Mouse (Mus musculus) kidney, adult 2 months (tissue): ENCODE measurements around the gene Bri3bp. TPM values are rescaled to one million over a fixed set of nuclear protein-coding genes. Genes with fewer than 3 reads are reported as not detected.

Experiments
- DNase-seq: peaks from one replicate; pipeline ENCODE4 v3.0.0; 2021
- H3K27ac ChIP-seq: fragments of 200-500 bp; 2 replicates; pipeline ENCODE4 v1.5.1; 2012; ENCODE audit warnings: low read depth, low read length, control low read depth, inconsistent platforms; ENCODE audit not compliant: insufficient read depth
- H3K27me3 ChIP-seq: fragments of 200-500 bp; replicated peaks from 2 replicates; pipeline ENCODE4 v1.6.1; 2012; ENCODE audit warnings: mild to moderate bottlenecking, moderate library complexity, low read length, inconsistent platforms; ENCODE audit not compliant: control insufficient read depth, insufficient read depth
- H3K36me3 ChIP-seq: fragments of 200-500 bp; 2 replicates; pipeline ENCODE4 v1.6.1; 2012; ENCODE audit warnings: mild to moderate bottlenecking, moderate library complexity, low read length, inconsistent platforms; ENCODE audit not compliant: control insufficient read depth, insufficient read depth
- H3K4me1 ChIP-seq: fragments of 200-500 bp; 2 replicates; pipeline ENCODE4 v1.6.1; 2011; ENCODE audit warnings: low read length; ENCODE audit not compliant: control insufficient read depth, insufficient read depth
- H3K4me3 ChIP-seq: fragments of 200-500 bp; 2 replicates; pipeline ENCODE4 v1.5.1; 2011; ENCODE audit warnings: mild to moderate bottlenecking, low read depth, low read length, control low read depth; ENCODE audit not compliant: insufficient read depth
- CTCF ChIP-seq: fragments of 200-500 bp; conservative IDR thresholded peaks from 2 replicates; pipeline ENCODE4 v1.5.1; 2011; ENCODE audit warnings: low read depth, mild to moderate bottlenecking, control low read depth, low read length, moderate library complexity, mixed read lengths; ENCODE audit not compliant: insufficient read depth, insufficient read length
- POLR2A ChIP-seq: fragments of 200-500 bp; IDR thresholded peaks from one replicate; pipeline ENCODE4 v1.6.1; 2011; ENCODE audit warnings: low read depth, low read length, control low read depth
- WGBS: fragments of 180-500 bp; shearing (Covaris S2); methylation state at CpG from one replicate; pipeline ENCODE4 v1.1.7; 2018; 5-methylcytosine and 5-hydroxymethylcytosine counted together
- polyA plus RNA-seq: library from polyadenylated mRNA; depleted of rRNA; stranded (reverse); fragments of >200 nt; gene quantifications from 2 replicates; pipeline ENCODE4 v1.2.3, GENCODE M21; 2012; rRNA removed

Gene Bri3bp
- polyA plus RNA-seq, 1 experiment: 13.0 TPM

- H3K36me3 ChIP-seq: peaks cover 1% of the 10 kb centered on the region
- H3K4me3 ChIP-seq: no peak overlapping the region
- peak; percentile 37; the same call in 1 of the 2 replicates for TF ChIP-seq CTCF
- no peak for TF ChIP-seq POLR2A
- no peak for DNase-seq
- no peak overlapping the region for H3K27ac ChIP-seq
- H3K27me3 ChIP-seq: no peaks in the 10 kb centered on the region
- no peaks in the 10 kb centered on the region for H3K4me1 ChIP-seq
- WGBS: 92% methylated on average over 9 of the region's 9 CpGs
Measured at GRCm38 (mm10) chr5:125507582-125507981, 66.2 kb downstream of the Bri3bp start.

- no peak overlapping the region for H3K4me3 ChIP-seq
- DNase-seq: no peak
- 91% methylated on average over 10 of the region's 10 CpGs for WGBS
- H3K27me3 ChIP-seq: no peaks in the 10 kb centered on the region
- H3K36me3 ChIP-seq: peaks cover 1% of the 10 kb centered on the region
- H3K27ac ChIP-seq: no peak overlapping the region
- no peaks in the 10 kb centered on the region for H3K4me1 ChIP-seq
- no peak for TF ChIP-seq CTCF
- no peak for TF ChIP-seq POLR2A
Measured at GRCm38 (mm10) chr5:125508006-125508405, 66.6 kb downstream of the Bri3bp start.

GRCm38 (mm10) chr5:125509541-125509940 is 68.2 kb downstream of the Bri3bp start:
- H3K36me3 ChIP-seq: peaks cover 1% of the 10 kb centered on the region
- TF ChIP-seq CTCF: peak; percentile 85
- no peak for TF ChIP-seq POLR2A
- H3K4me1 ChIP-seq: no peaks in the 10 kb centered on the region
- H3K27me3 ChIP-seq: no peaks in the 10 kb centered on the region
- WGBS: 57% methylated on average over 5 of the region's 5 CpGs
- H3K4me3 ChIP-seq: no peak overlapping the region
- DNase-seq: peak; percentile 54
- no peak overlapping the region for H3K27ac ChIP-seq

Other genes with a start within 250 kb of the Bri3bp start
- gene Scarb1, start 100.5 kb upstream of the Bri3bp start, polyA plus RNA-seq: 35.5 and 42.8 TPM in 2 replicates
- gene Gm10382, start 52.2 kb upstream of the Bri3bp start, polyA plus RNA-seq: 0.33 and 0.58 TPM in 2 replicates
- gene Ubc, start 51.4 kb upstream of the Bri3bp start, polyA plus RNA-seq: 1,123 and 1,352 TPM in 2 replicates
- gene Dhx37, start 7.4 kb upstream of the Bri3bp start, polyA plus RNA-seq: 10.8 and 16.4 TPM in 2 replicates
- gene Aacs, start 34.2 kb downstream of the Bri3bp start, polyA plus RNA-seq: 102 and 131 TPM in 2 replicates
- 0.01 TPM in 1 of 2 replicates, not detected in the other for gene Tmem132b, start 90.2 kb downstream of the Bri3bp start, polyA plus RNA-seq